Mouse (Mus musculus) naive thymus-derived CD4-positive, alpha-beta T cell, adult 2 months (primary cell): ENCODE results near the gene Cep112.
A peak's percentile ranks its signal among the peaks of the same experiment; 100 is the strongest.

Experiments
- DNase-seq: peaks from one replicate; pipeline ENCODE4 v3.0.0-alpha.2; 2011; ENCODE audit warnings: low read depth

Cep112 gene

DNA sequence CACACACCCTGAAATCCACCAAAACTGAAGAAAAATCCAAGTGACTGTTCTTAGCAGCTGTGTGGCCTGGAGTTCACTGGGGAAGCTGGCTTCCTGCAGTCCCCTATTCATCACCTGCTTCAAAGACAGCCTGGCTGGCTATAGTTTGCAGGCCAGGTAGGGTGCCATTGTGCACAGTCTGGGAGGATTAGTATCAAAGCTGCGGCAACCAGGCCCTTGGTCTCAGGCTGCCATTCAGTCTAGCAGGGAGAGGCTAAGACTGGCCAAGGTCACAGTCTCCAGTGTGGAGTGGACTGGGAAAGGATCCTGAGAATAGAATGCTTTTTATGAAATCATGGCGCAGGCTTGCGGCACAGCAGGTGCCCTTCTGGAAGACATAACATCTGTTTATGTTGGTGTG is 180.3 kb downstream of the Cep112 start:
- no peak for DNase-seq

GRCm38 (mm10) chr11:108606036-108606435 is 181.0 kb downstream of the Cep112 start:
- no peak for DNase-seq

DNA sequence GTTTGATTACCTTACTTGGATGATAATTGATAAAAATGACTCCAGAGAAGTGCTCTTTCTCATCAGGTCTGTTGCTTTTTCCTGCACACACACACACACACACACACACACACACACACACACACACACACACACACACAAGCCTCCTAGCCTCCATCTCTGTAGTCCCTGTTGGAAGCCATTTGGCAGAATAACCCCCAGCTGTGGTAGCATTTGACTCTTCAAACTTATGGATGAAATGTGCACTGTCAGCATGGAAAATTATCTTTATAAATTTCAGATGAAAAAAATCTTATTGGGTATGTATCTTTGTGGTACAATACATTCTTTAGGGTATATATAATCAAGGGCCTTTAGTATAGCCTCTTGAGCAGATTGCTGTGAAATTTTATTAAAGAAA is 181.8 kb downstream of the Cep112 start:
- DNase-seq, result no peak

DNA sequence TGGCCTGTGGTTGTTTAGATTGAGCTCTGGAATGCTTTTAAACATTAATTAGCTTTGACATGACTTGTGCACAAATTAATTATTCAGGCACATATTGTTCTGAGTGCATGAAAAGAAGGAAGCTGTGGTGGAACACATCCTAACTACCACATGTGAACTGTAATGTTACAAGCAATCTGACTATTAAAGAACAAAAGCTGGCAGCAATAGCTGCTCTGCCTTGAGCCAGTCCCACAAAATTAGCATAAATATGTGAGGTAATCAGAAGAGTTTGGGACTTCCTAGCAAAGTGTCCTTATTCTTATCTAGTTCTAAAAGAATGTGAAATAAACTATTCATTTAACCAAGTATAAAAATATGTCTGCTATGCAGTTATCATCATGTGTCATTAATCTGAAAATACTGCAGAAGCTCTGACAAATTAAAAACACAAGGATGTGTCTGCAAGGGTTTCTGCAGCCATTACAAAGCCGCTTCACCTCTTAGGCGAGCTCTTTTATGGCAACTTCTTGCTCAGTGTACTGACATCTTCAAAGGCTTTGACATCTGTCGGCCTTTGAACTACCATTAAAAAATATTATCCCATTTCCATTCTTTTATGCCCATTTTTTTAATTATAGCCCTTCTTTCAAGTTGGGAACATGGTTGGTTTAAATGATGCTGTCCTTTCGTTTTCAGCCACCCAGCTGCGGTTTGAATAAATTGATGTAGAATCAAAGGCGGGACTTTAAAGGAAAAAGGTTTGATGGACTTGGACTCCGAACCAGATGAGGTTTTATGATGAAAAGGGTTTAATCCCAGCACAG is 195.8 kb downstream of the Cep112 start:
- no peak for DNase-seq

DNA sequence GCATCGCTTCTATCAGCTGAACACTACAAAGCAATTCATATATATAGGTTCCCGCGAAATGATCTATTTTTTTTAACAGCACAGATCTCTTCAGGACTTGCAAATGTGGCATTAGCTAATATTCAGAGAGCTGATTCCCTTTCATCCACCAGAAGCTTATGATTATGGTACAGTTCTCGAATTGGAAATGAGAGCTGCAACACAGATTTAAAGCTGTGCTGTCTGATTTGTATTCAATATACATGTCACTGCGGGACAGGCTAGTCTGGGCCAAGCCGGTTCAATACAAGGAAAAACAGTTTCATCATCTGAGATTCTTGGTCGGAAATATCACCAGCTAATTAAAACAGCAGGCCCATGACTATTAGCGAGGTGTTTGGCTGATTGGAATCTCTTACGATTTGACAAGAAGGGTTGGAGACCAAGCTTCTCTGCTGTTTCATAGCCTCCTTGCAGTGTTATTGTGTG is 196.5 kb downstream of the Cep112 start:
- no peak for DNase-seq

- DNase-seq, result no peak
Observed at GRCm38 (mm10) chr11:108625546-108626232, 200.7 kb downstream of the Cep112 start.

DNA sequence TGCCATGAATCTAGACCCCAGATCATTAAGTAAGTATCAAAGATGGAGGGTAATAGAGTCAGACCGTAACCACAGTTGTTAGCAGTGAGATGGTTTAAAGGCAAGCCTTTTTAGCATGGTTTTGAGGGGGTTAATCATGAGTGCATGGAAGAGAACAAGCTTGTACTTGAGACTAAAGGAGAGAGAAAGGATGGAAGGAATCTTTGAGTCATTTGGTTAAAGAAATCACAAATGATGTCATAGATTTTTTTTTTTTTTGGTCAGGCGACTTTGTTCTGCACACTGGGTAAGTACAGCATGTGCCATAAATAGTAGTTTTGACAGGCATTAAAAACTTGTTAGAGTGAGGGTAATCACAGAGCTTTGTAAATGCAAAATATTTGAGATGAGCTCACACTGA is 212.8 kb downstream of the Cep112 start:
- no peak for DNase-seq

GRCm38 (mm10) chr11:108655574-108655973 is 230.6 kb downstream of the Cep112 start:
- no peak for DNase-seq

- DNase-seq, result no peak
Observed at GRCm38 (mm10) chr11:108682014-108682413, 257.0 kb downstream of the Cep112 start.

DNA sequence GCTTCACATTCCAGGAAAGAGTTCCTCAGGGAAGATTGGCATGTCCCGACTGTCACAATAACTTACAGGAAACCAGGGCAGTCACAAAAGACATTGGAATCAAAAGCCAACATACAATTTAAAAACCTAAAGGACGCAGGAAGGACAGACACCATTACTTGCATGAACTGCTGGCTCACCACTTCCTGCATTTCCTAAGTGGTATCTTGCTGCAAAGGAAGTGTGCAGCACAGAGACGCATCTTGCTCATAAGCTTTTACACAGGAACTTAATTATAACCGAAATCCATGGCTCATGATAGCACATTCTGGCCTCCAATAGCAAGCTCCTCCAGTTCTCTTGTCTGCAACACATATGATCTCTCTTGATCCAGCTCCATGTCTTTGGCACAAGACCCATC is 271.6 kb downstream of the Cep112 start:
- DNase-seq, result no peak

DNA sequence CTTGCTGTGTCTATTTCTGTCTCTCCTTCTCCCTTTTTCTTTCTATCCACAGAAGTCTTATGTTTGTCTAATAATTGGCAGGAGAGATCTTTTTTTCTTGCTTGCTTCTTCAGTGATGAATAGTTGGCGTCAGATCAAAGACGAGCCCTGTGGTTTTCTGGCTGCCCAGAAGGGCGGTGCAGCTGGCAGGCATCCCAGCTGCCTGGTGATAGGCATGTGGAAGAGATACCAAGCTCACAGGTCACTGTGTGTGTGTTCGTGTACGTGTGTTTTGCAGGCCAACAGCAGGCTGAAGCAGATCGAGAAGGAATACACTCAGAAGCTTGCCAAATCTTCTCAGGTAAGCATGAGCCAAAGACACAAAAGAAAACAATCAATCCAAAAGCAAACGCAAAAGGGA is 327.3 kb downstream of the Cep112 start:
- peak; percentile 19 for DNase-seq

- no peak for DNase-seq
Observed at GRCm38 (mm10) chr11:108752765-108753164, 327.8 kb downstream of the Cep112 start.

- no peak for DNase-seq
Observed at GRCm38 (mm10) chr11:108753361-108754240, 328.6 kb downstream of the Cep112 start.

GRCm38 (mm10) chr11:108757211-108757610 is 332.2 kb downstream of the Cep112 start:
- no peak for DNase-seq

DNA sequence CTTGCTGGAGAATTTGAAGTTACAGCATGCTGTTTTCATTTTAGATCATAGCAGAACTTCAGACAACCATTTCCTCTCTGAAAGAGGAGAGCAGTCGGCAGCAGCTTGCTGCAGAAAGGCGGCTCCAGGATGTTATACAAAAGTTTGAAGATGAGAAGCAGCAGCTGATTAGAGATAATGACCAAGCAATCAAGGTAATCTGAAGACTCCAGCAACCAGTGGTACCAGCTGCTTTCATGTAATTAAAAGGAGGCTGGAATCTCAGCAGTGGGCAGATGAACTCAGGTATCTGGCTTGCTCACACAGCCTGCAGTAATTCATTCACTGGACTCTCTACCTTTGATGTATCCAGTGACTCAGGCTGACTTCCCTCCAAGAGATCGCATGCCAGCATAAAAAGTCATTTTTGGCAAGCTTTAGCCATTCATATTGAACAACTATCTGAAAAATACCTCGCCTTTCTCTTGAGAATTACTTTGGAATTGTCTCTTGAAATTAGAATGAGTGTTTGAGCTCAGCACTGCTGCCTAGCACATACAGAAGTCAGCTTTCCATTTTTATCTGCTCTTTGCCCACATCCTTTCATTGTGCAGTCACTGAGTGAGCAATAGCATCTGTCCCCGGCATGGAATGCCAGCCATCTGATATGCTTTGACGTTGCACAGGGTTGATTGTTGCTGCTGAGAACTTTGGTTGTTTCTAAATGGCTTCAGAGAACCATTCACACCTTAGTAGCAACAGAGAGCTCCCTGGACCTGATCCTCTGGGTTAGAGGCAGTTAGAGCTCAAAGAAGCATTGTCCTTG is 332.8 kb downstream of the Cep112 start:
- peak; percentile 2 for DNase-seq

DNA sequence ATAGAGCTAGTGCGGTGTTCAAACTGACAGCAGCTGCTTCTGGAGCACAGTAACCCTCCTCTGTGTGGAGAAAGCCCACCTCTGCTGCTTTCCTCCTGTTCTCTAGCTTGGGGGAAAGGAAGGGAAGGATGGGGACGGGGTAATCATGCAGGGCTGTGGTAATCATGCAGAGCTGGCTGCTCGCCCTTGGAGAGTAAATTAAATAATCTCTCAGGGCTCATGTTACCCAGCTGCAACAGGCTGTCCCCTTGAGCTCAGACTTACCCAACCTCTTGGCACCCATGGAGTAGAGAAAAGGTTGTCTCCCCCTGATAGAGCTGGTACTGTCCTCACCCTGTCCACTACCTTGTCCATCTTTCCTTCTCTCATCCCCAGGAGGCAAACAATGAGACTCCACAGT is 345.1 kb downstream of the Cep112 start:
- DNase-seq, result no peak

DNA sequence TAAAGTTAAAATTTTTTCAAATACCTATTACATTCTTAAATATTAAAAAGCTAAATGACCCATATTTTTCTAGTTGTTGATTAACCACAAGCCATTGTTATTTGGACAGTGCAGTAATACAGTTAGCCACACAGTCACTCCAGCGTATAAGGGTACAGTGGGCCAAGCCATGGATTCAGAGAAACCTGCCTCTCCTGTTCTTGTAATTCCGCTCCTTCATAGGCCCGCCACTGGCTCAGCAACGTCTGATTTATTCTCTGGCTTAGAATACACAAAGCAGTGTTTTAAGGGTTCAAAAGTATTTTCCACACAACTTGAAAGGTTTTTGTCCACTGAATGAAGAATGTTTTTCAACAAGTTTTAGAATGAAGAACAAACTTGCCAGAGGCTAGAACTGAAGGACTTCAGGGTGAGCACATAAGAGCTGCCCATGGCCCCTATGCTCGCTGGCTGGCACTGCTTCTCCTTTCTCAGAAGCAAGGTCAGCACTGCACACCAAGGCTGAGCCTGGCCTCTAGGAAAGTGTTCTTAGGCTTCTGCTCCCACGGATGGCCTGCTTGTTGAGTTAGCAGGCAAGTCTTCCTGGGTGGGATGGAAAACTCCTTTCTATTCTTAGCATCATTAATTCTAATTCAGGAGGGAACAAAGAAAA is 349.2 kb downstream of the Cep112 start:
- DNase-seq, result no peak

DNA sequence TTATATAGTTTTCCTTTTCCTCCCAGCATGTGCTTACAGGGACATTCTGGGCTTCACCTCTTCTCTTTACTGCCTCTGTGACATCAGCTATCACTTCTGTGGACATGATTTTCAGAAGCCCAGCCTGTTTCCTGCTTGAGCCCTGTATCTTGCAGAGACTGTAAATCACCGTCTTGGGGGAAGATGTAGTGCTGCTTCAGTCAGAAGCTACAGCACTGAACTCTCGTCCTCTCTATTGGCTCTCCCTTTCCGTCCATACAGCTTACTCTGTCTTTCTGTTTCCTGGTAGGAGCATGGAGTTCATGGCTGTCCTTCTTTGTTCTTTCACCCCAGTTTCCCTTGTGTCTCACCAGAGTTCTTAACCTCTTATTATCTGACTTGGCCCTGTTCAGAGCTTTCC is 352.2 kb downstream of the Cep112 start:
- DNase-seq, result no peak

GRCm38 (mm10) chr11:108780271-108781250 is 355.6 kb downstream of the Cep112 start:
- no peak for DNase-seq

- DNase-seq, result no peak
Observed at GRCm38 (mm10) chr11:108798398-108798797, 373.4 kb downstream of the Cep112 start.
